Mouse (Mus musculus) hindlimb bud, embryonic 11.5 days (tissue): ENCODE measurements around the gene Isl1.

ENCODE experiments used
- DNase-seq: peaks from one replicate; pipeline ENCODE4 v3.0.0-alpha.2; 2012; ENCODE audit warnings: low read depth, low spot score; ENCODE audit errors: extremely low spot score

The Isl1 gene

DNA sequence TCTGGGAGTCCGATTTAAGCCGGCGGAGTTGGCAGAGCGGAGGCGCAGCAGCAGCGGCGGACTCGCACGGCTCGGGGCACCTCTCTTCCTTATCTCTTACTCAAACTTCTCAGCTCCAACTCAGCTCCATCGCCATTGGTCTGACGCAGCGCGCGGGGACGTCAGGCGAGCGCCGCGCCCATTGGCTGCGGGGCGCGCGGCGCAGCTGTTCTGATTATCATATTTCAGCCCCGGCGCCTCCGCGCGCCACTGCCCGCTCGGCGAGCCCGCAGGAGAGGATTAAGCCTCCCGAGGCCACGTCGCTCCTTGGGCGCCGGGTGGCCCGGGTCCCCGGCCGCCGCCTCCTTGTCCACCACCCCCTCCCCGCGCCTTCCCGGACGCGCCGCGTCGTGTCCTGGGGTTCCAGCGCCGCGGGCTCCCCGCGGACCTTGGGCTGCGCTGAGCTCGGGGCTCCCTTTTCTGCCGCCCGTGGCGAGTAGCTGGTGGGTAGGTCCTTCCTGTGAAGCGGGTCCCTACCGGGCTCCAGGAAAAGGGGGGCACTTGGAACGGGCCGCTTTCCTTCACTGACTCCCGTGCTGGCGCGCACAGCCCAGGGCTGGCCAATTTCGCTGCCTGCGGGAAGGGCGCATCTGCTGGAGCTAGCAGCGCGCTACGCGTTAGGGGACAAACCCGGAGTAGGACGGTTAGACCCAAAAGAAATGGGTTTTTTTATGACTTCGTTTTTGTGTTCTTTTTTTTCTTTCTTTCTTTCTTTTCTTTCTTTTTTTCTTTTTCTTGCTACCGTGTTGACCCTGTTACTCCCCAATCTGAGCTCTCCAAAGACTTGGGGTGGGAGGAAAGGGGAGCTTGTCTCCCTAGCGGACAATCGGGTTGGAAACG is at the start of gene Isl1:
Gene Isl1, minus strand, starts transcription at position 106 of the 879 bp plus-strand sequence.
- no peak for DNase-seq

- no peak for DNase-seq
Observed at GRCm38 (mm10) chr13:116335763-116336162, 26.3 kb upstream of the Isl1 start.

GRCm38 (mm10) chr13:116313636-116314530 is 4.4 kb upstream of the Isl1 start:
- DNase-seq = no peak

GRCm38 (mm10) chr13:116311871-116312720 is 2.6 kb upstream of the Isl1 start:
- no peak for DNase-seq

- DNase-seq = no peak
Observed at GRCm38 (mm10) chr13:116311011-116311410, 1.5 kb upstream of the Isl1 start.

DNA sequence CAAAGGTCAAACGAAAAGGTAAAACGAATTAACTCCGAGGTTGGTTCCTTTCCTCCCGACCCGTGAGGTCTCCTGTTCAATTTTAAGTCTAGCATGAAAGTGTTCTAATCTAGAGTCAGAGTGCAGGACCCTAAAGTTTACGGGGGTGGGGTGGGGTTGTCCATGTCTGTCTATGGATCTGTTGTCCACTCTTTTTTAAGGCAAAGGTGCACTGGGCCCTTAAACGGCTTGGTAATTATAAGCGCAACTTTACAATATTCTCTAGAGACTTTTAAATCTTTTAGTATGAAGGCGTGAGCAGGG is 925 bp upstream of the Isl1 start:
- DNase-seq = no peak

- no peak for DNase-seq
Observed at GRCm38 (mm10) chr13:116308933-116309583, 431 bp downstream of the Isl1 start.

- no peak for DNase-seq
Observed at GRCm38 (mm10) chr13:116308121-116308932, 1.2 kb downstream of the Isl1 start.

DNA sequence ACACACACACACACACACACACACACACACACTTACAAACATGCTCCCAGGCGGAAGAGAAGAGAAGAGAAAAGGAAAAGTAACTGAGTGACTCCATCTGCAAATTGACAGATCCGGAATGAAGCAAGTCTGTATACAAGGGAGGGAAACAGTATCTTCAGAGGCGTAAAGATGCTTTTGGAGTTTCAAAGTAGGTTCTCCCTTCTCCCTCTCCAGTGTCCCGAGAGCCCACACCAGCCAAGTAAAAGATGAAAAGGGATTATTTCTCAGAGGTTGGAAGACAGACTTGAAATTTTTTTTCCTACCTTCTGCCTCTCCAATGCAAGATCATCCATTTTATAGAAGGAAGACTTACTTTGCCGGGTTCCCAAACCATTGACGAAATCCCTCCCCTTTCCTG is 2.9 kb downstream of the Isl1 start:
- no peak for DNase-seq

- no peak for DNase-seq
Observed at GRCm38 (mm10) chr13:116305721-116306120, 3.8 kb downstream of the Isl1 start.

- no peak for DNase-seq
Observed at GRCm38 (mm10) chr13:116304713-116305470, 4.6 kb downstream of the Isl1 start.

- DNase-seq = no peak
Observed at GRCm38 (mm10) chr13:116303766-116304165, 5.7 kb downstream of the Isl1 start.

DNA sequence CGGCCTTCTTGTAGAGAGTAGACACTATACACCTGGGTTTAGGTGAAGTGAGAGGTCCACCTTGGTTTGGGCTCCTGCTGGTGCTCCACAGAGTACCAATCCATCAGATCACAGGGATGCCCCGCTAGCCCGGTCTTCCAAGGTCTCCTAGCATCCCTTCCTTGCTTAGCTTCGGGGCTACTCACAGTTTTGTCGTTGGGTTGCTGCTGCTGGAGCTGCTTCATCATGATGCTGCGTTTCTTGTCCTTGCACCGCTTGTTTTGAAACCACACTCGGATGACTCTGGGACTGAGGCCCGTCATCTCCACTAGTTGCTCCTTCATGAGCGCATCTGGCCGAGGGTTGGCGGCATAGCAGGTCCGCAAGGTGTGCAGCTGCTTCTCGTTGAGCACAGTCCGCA is 6.6 kb downstream of the Isl1 start:
- no peak for DNase-seq

GRCm38 (mm10) chr13:116301706-116302105 is 7.8 kb downstream of the Isl1 start:
- DNase-seq = no peak

- DNase-seq = no peak
Observed at GRCm38 (mm10) chr13:116299241-116299640, 10.2 kb downstream of the Isl1 start.

DNA sequence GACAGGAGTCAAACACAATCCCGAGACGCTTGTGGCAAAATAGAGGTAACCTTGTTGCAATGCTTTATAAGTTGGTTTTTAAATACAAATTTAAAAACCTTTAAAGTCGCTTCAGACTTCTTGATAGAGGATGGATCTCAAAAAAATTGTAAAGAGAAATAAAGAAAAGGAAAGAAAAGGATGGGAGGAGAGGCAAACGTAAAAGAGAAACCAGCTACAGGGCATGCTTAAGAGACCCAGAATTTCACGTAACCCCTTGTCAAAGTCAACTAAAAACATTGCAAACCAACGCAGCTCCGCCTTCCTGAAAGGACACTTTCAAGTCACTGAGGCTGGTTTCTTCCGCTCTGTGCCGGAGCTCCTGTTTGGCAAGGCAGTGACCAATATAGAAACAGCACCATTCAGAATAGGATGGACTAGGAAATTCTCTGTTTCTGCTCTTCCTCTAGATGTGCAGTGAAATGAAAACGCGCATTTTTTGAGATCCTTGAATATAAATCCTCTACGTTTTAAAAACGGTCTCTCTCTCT is 10.8 kb downstream of the Isl1 start:
- DNase-seq = no peak

- DNase-seq = no peak
Observed at GRCm38 (mm10) chr13:116298001-116298400, 11.5 kb downstream of the Isl1 start.

DNA sequence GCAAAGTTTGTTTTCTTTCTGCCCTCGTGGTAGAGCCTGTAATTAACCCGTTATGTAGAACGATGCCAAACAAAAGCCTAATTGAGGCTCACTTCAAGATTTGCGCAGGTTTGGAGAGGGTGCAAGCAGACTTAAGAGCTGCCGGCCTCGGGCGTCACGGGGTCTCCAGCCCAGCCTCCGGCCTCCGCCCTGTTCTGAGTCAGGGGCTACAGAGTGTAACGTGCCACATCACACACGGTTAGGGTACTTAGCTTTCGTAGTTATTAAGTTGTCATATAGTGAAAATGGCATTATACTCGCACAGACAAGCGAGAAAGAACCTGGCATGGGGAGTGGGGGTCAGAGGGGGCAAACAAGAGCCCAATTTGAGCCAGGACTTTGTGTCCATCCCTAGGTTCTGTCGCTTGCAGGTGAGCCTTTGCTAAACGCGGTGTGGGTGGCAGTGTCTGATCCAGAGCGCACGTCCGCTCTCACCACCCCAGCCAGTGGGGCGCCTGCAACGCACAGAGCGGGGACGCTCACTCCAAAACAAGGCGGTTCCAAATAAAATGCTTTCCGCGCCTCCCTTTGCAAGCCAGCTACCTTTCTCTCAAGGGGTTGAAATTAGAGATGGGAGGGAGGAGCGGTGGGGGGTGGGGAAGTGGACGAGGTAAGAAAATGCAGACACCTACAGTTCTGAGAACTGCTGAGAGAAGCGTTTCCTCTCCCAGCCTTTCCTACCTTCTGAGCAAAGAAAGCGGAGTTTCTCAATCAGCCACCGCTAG is 12.3 kb downstream of the Isl1 start:
- no peak for DNase-seq
